Mouse (Mus musculus) liver, embryonic 14.5 days (tissue): ENCODE data around the gene Fgf18. TPM values are rescaled to one million over a fixed set of nuclear protein-coding genes. Genes with fewer than 3 reads are reported as not detected.

ENCODE experiments used
- ATAC-seq: fragments of 200-750 bp; cut with Nextera tagmentation; 2 replicates; pipeline ENCODE4 v1.8.0; 2017; ENCODE audit warnings: moderate number of reproducible peaks, mild to moderate bottlenecking, moderate library complexity; ENCODE audit not compliant: insufficient read depth
- DNase-seq, 3 experiments: peaks; one replicate each; pipeline ENCODE4 v3.0.0-alpha.2; 2012 to 2013; ENCODE audit warnings: low read depth in 3 of 3, low spot score in 3 of 3
- H3K27ac ChIP-seq: fragments of 300-500 bp; sonication (generic); 2 replicates; pipeline ENCODE4 v1.5.1; 2014; ENCODE audit warnings: moderate library complexity, mild to moderate bottlenecking, control low read depth, inconsistent platforms
- H3K27me3 ChIP-seq: fragments of 300-500 bp; sonication (generic); 2 replicates; pipeline ENCODE4 v1.6.1; 2014; ENCODE audit warnings: mild to moderate bottlenecking, low read length, moderate library complexity; ENCODE audit not compliant: control insufficient read depth, insufficient read depth
- H3K36me3 ChIP-seq: fragments of 300-500 bp; sonication (generic); replicated peaks from 2 replicates; pipeline ENCODE4 v1.6.1; 2014; ENCODE audit warnings: low read depth; ENCODE audit not compliant: control insufficient read depth, insufficient read depth
- H3K4me1 ChIP-seq, 2 experiments: fragments of 200-500 bp in 1 of 2; fragments of 300-500 bp in 1 of 2; sonication (generic) in 1 of 2; replicated peaks; 2 replicates each; pipeline ENCODE4 v1.6.1; 2012 to 2014; ENCODE audit warnings: antibody characterized with exemption in 1 of 2, inconsistent platforms in 1 of 2, low read length in 1 of 2; ENCODE audit not compliant: control insufficient read depth in 2 of 2, insufficient read depth in 2 of 2
- H3K4me2 ChIP-seq: fragments of 300-500 bp; sonication (generic); 2 replicates; pipeline ENCODE4 v1.6.1; 2014; ENCODE audit warnings: low read depth, mild to moderate bottlenecking, control low read depth, moderate library complexity
- H3K4me3 ChIP-seq, 2 experiments: fragments of 200-500 bp in 1 of 2; fragments of 300-500 bp in 1 of 2; sonication (generic) in 1 of 2; 2 replicates each; pipeline ENCODE4 v1.5.1; 2012 to 2014; ENCODE audit warnings: low read depth in 2 of 2, low read length in 2 of 2, mild to moderate bottlenecking in 2 of 2, control low read depth in 1 of 2, inconsistent platforms in 1 of 2, moderate library complexity in 1 of 2; ENCODE audit not compliant: insufficient read depth in 1 of 2
- H3K9ac ChIP-seq: fragments of 300-500 bp; sonication (generic); replicated peaks from 2 replicates; pipeline ENCODE4 v1.6.1; 2014; ENCODE audit warnings: mild to moderate bottlenecking, control low read depth, moderate library complexity
- H3K9me3 ChIP-seq: fragments of 300-500 bp; sonication (generic); 2 replicates; pipeline ENCODE4 v1.6.1; 2016; ENCODE audit warnings: low read length, mixed read lengths; ENCODE audit not compliant: control insufficient read depth
- CTCF ChIP-seq: IDR thresholded peaks from 2 replicates; pipeline ENCODE4 v1.5.1; 2016; ENCODE audit warnings: antibody characterized with exemption, low read depth, control low read depth
- EP300 ChIP-seq: IDR thresholded peaks from 2 replicates; pipeline ENCODE4 v1.6.1; 2016; ENCODE audit warnings: antibody characterized with exemption, low read depth
- WGBS: fragments of 180-500 bp; shearing (Covaris S2); extraction: QIAGEN DNeasy Blood & Tissue Kit; methylation state at CpG from one replicate; pipeline ENCODE4 v1.1.7; 2014; ENCODE audit not compliant: insufficient replicate concordance; 5-methylcytosine and 5-hydroxymethylcytosine counted together
- polyA plus RNA-seq, 2 experiments: library from polyadenylated mRNA; depleted of rRNA in 1 of 2; stranded (reverse) in 1 of 2; unstranded in 1 of 2; fragments of >200 nt; fragmentation: Nextera tagmentation in 1 of 2; extraction: Ambion mirVana in 1 of 2; gene quantifications; 2 replicates each; pipeline versions ENCODE4 v1.2.1 to v1.2.3; 2012 to 2014

The Fgf18 gene
- polyA plus RNA-seq (2012; rRNA removed) = 0.05 and 0.12 TPM in 2 replicates
- polyA plus RNA-seq (2014; fragmentation: Nextera tagmentation; extraction: Ambion mirVana) = 0.27 TPM in 1 of 2 replicates, not detected in the other

GRCm38 (mm10) chr11:33147171-33147571 lies at the start of gene Fgf18:
TSS of gene Fgf18 (minus strand) at chr11:33147400.
- H3K4me2 ChIP-seq = peak within 1 kb of the TSS; percentile 57
- H3K36me3 ChIP-seq = peaks cover 17% of the 10 kb centered on the region
- no peak for DNase-seq
- H3K4me1 ChIP-seq = no peaks in the 10 kb centered on the region
- no peaks in the 10 kb centered on the region for H3K9me3 ChIP-seq
- no peak within 1 kb of the TSS for H3K9ac ChIP-seq
- under 1% methylated on average over 33 of the region's 53 CpGs for WGBS
- H3K27me3 ChIP-seq = peaks cover 51% of the 10 kb centered on the region
- H3K4me3 ChIP-seq = peak within 1 kb of the TSS; percentile 16 to 46
- ATAC-seq = no peak
- TF ChIP-seq CTCF (no peak), EP300 (no peak)
- H3K27ac ChIP-seq = no peak within 1 kb of the TSS

GRCm38 (mm10) chr11:33196447-33197132 lies 49.4 kb upstream of the Fgf18 start:
- no peaks in the 10 kb centered on the region for H3K4me1 ChIP-seq
- no peak overlapping the region for H3K4me3 ChIP-seq
- H3K9me3 ChIP-seq = no peaks in the 10 kb centered on the region
- no peak overlapping the region for H3K9ac ChIP-seq
- DNase-seq = no peak
- no peak for ATAC-seq
- H3K4me2 ChIP-seq = no peak overlapping the region
- H3K27me3 ChIP-seq = peaks cover 89% of the 10 kb centered on the region
- TF ChIP-seq CTCF (no peak), EP300 (no peak)
- WGBS = 13% methylated on average over 24 of the region's 24 CpGs
- no peak overlapping the region for H3K27ac ChIP-seq
- H3K36me3 ChIP-seq = no peaks in the 10 kb centered on the region

- H3K27ac ChIP-seq = no peak overlapping the region
- H3K9me3 ChIP-seq = no peaks in the 10 kb centered on the region
- no peak overlapping the region for H3K9ac ChIP-seq
- H3K27me3 ChIP-seq = peaks cover 81% of the 10 kb centered on the region
- H3K4me2 ChIP-seq = no peak overlapping the region
- no peak for TF ChIP-seq EP300
- no peak for TF ChIP-seq CTCF
- DNase-seq (no peak), ATAC-seq (no peak)
- H3K36me3 ChIP-seq = no peaks in the 10 kb centered on the region
- 7% methylated on average over 25 of the region's 25 CpGs for WGBS
- H3K4me1 ChIP-seq = no peaks in the 10 kb centered on the region
- no peak overlapping the region for H3K4me3 ChIP-seq
These were observed 48.6 kb upstream of the Fgf18 start for GRCm38 (mm10) chr11:33195531-33196446.

- ATAC-seq (no peak), DNase-seq (no peak)
- Histone ChIP-seq H3K9me3 (no peaks in the 10 kb centered on the region), H3K27me3 (peaks cover 74% of the 10 kb centered on the region), H3K9ac (no peak overlapping the region), H3K4me2 (no peak overlapping the region), H3K27ac (no peak overlapping the region), H3K4me1 (no peaks in the 10 kb centered on the region), H3K4me3 (no peak overlapping the region), H3K36me3 (no peaks in the 10 kb centered on the region)
- WGBS = 23% methylated on average over 7 of the region's 7 CpGs
- TF ChIP-seq CTCF = no peak
These were observed 47.9 kb upstream of the Fgf18 start for GRCm38 (mm10) chr11:33195061-33195460.

GRCm38 (mm10) chr11:33193695-33194094 lies 46.5 kb upstream of the Fgf18 start:
- Histone ChIP-seq H3K9ac (no peak overlapping the region), H3K9me3 (no peaks in the 10 kb centered on the region), H3K36me3 (no peaks in the 10 kb centered on the region), H3K4me2 (no peak overlapping the region), H3K27me3 (peaks cover 60% of the 10 kb centered on the region), H3K4me3 (no peak overlapping the region), H3K27ac (no peak overlapping the region), H3K4me1 (no peaks in the 10 kb centered on the region)
- ATAC-seq (no peak), DNase-seq (no peak)
- WGBS = 4% methylated on average over 12 of the region's 12 CpGs
- TF ChIP-seq CTCF = no peak
